Mouse (Mus musculus) ES-E14 (cell line): ENCODE data around the gene Rgs11.

Source experiments
- CHD2 ChIP-seq: IDR thresholded peaks from 2 replicates; pipeline ENCODE4 v1.6.1; 2014; ENCODE audit warnings: mild to moderate bottlenecking, low read depth, low read length, inconsistent platforms
- HCFC1 ChIP-seq: IDR thresholded peaks from 2 replicates; pipeline ENCODE4 v1.6.1; 2012; ENCODE audit warnings: low read length, inconsistent platforms, borderline replicate concordance; ENCODE audit not compliant: insufficient read depth
- MAFK ChIP-seq: IDR thresholded peaks from 2 replicates; pipeline ENCODE4 v1.6.1; 2014; ENCODE audit warnings: mild to moderate bottlenecking, low read depth, low read length, inconsistent platforms; ENCODE audit not compliant: insufficient read depth
- ZC3H11A ChIP-seq: IDR thresholded peaks from 2 replicates; pipeline ENCODE4 v1.6.1; 2012; ENCODE audit warnings: low read depth, mild to moderate bottlenecking, inconsistent platforms, low read length, borderline replicate concordance
- ZNF384 ChIP-seq: IDR thresholded peaks from 2 replicates; pipeline ENCODE4 v1.6.1; 2012; ENCODE audit warnings: low read depth, low read length, inconsistent platforms

DNA sequence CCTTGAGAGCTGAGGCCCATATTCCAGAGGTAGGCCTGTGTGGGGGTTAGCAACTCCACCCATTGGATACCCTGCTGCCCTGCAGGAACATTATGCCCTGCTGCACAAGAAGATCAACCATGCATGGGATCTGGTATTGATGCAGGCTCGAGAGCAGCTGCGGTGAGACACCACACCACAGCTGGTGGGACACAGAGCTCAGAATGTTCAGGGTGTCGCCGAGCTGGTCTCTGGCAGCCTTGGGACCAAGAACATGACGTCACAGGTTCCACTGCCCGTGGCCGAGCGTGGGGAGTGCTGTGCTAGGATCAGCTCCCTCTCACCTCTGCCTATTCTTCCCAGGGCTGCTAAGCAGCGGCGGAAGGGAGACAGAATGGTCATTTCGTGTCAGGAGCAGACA is 2.0 kb downstream of the Rgs11 start:
- TF ChIP-seq ZC3H11A (no peak), ZNF384 (no peak), HCFC1 (no peak), CHD2 (no peak), MAFK (no peak)
